Mouse (Mus musculus): ENCODE measurements at regions not wholly inside any gene's neighbourhood (a gene's known extent, or its start where the extent isn't known, plus 50 kb on each side); places are given as distances from the start of the nearest gene placed in this dataset.
"Not testable (repeated sequence)": the region's sequence is repeated elsewhere in the genome, so short reads cannot be mapped to it uniquely, and the experiment has no call there.

GRCm38 (mm10) chr4:101366905-101367679 lies 52.0 kb upstream of the Ak4 start:
- WGBS, result 56% methylated on average over 13 of the region's 13 CpGs

GRCm38 (mm10) chr4:101365299-101365698 lies 53.8 kb upstream of the Ak4 start:
- DNase-seq (ENCODE audit: low read depth, low spot score), result no peak
- WGBS, result 78% methylated on average over 3 of the region's 3 CpGs

More at GRCm38 (mm10) chr4:101366905-101367679, 52.0 kb upstream of the Ak4 start:
- DNase-seq (ENCODE audit: low read depth, low spot score), result no peak

GRCm38 (mm10) chr4:101364716-101365115 lies 54.4 kb upstream of the Ak4 start:
- 81% methylated on average over 2 of the region's 2 CpGs for WGBS

GRCm38 (mm10) chr4:101363231-101363630 lies 55.8 kb upstream of the Ak4 start:
- 93% methylated on average over 1 of the region's 1 CpGs for WGBS
- not testable (repeated sequence) for DNase-seq (ENCODE audit: low read depth, low spot score)

More at GRCm38 (mm10) chr4:101364716-101365115, 54.4 kb upstream of the Ak4 start:
- no peak for DNase-seq (ENCODE audit: low read depth, low spot score)

GRCm38 (mm10) chr4:101361779-101362178 lies 57.3 kb upstream of the Ak4 start:
- no peak for DNase-seq (ENCODE audit: low read depth, low spot score)
- WGBS, result 98% methylated on average over 1 of the region's 1 CpGs

GRCm38 (mm10) chr4:101360296-101360695 lies 58.8 kb upstream of the Ak4 start:
- 77% methylated on average over 7 of the region's 7 CpGs for WGBS
- no peak for DNase-seq (ENCODE audit: low read depth, low spot score)

GRCm38 (mm10) chr4:101359119-101359518 lies 60.0 kb upstream of the Ak4 start:
- 88% methylated on average over 5 of the region's 5 CpGs for WGBS
- DNase-seq (ENCODE audit: low read depth, low spot score), result no peak

GRCm38 (mm10) chr4:101358525-101358924 lies 60.6 kb upstream of the Ak4 start:
- no peak for DNase-seq (ENCODE audit: low read depth, low spot score)
- 93% methylated on average over 3 of the region's 3 CpGs for WGBS

GRCm38 (mm10) chr4:101357923-101358322 lies 61.2 kb upstream of the Ak4 start:
- DNase-seq (ENCODE audit: low read depth, low spot score), result no peak
- 52% methylated on average over 8 of the region's 8 CpGs for WGBS

- peak; percentile 78 for DNase-seq (ENCODE audit: low read depth, low spot score)
- WGBS, result 1% methylated on average over 31 of the region's 31 CpGs
Observed at GRCm38 (mm10) chr4:101356954-101357891, 61.9 kb upstream of the Ak4 start.

GRCm38 (mm10) chr4:101356093-101356953 lies 62.8 kb upstream of the Ak4 start:
- DNase-seq (ENCODE audit: low read depth, low spot score), result no peak
- WGBS, result under 1% methylated on average over 107 of the region's 107 CpGs

- WGBS, result 1% methylated on average over 31 of the region's 31 CpGs
- DNase-seq (ENCODE audit: low read depth, low spot score), result no peak
Observed at GRCm38 (mm10) chr4:101355431-101356092, 63.5 kb upstream of the Ak4 start.

GRCm38 (mm10) chr4:101354951-101355350 lies 64.1 kb upstream of the Ak4 start:
- no peak for DNase-seq (ENCODE audit: low read depth, low spot score)
- 23% methylated on average over 7 of the region's 7 CpGs for WGBS

GRCm38 (mm10) chr4:101354086-101354855 lies 64.8 kb upstream of the Ak4 start:
- DNase-seq (ENCODE audit: low read depth, low spot score), result no peak

GRCm38 (mm10) chr4:101352178-101352577 lies 66.9 kb upstream of the Ak4 start:
- 89% methylated on average over 4 of the region's 4 CpGs for WGBS
- no peak for DNase-seq (ENCODE audit: low read depth, low spot score)

More at GRCm38 (mm10) chr4:101354086-101354855, 64.8 kb upstream of the Ak4 start:
- 30% methylated on average over 7 of the region's 7 CpGs for WGBS

- no peak for DNase-seq (ENCODE audit: low read depth, low spot score)
- 89% methylated on average over 3 of the region's 3 CpGs for WGBS
Observed at GRCm38 (mm10) chr4:101351716-101352115, 67.4 kb upstream of the Ak4 start.

- WGBS, result 88% methylated on average over 8 of the region's 8 CpGs
- no peak for DNase-seq (ENCODE audit: low read depth, low spot score)
Observed at GRCm38 (mm10) chr4:101350656-101351055, 68.4 kb upstream of the Ak4 start.

- WGBS, result 91% methylated on average over 3 of the region's 3 CpGs
Observed at GRCm38 (mm10) chr4:101350222-101350621, 68.9 kb upstream of the Ak4 start.

More at GRCm38 (mm10) chr4:101350222-101350621, 68.9 kb upstream of the Ak4 start:
- DNase-seq (ENCODE audit: low read depth, low spot score), result no peak

All from large intestine, adult 2 months (tissue).